Mouse (Mus musculus): ENCODE measurements around the gene Plekhh2. TPM values are rescaled to one million over a fixed set of nuclear protein-coding genes. Genes with fewer than 3 reads are reported as not detected.

Gene Plekhh2
- total and polyA plus RNA-seq, 2 experiments from 2014 or later = 1.2 to 3.1 TPM

GRCm38 (mm10) chr17:84647630-84648029 lies 135.9 kb downstream of the Plekhh2 start:
- no peak for DNase-seq (ENCODE audit: low spot score)
- 85% methylated on average over 4 of the region's 4 CpGs for WGBS

DNA sequence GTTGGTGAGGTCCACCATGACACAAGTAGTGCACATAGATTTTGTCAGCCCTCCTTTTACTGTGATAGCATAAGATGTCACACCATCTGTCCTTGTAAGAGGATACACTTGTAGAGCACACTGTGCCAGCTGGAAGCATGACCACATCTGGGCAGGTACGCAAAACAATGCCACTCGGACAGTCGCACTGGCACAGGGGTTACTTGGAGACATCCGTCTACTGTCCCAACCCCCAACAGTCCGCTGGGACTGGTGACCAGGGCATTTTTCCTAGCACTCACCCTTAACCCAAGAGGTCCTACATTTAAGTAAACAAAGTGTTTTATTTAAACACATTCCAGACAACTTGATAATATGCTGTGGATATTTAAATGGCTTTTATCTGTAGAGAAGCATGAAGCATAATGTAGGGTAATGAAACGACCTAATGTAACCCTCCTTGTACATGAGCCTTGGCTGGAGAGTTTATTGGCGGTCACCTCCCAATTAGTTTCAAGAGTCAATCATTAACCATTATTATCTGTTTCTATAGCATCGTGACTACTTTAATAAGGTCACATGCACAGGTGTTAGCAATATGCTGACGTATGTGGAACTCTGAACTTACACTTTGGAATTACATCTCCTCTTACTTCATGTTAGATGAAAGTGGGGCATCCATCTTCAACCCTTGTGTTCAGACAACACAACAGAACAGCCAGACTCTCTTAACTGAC lies 138.8 kb downstream of the Plekhh2 start:
- no peak overlapping the region for H3K27ac ChIP-seq (ENCODE audit: low read depth, low read length)
- no peak for TF ChIP-seq CTCF (IDR thresholded peaks at IDR 0.05)
- no peaks in the 10 kb centered on the region for H3K27me3 ChIP-seq (ENCODE audit: insufficient read depth, low read length)
- H3K9ac ChIP-seq (replicated peaks; ENCODE audit: low read length, poor library complexity, severe bottlenecking) = no peak overlapping the region
- no peak overlapping the region for H3K4me3 ChIP-seq (ENCODE audit: low read depth, low read length)
- H3K4me2 ChIP-seq (ENCODE audit: low read depth, low read length, poor library complexity, severe bottlenecking) = no peak overlapping the region
- WGBS = 95% methylated on average over 9 of the region's 9 CpGs
- DNase-seq (ENCODE audit: low spot score) = no peak
- H3K4me1 ChIP-seq (ENCODE audit: insufficient read depth, low read length) = no peaks in the 10 kb centered on the region
- H3K36me3 ChIP-seq (ENCODE audit: insufficient read depth, low read length) = peaks cover 8% of the 10 kb centered on the region
- no peaks in the 10 kb centered on the region for H3K9me3 ChIP-seq (ENCODE audit: low read length)
- no peak for ATAC-seq (ENCODE audit: low FRiP score)

More at GRCm38 (mm10) chr17:84647630-84648029, 135.9 kb downstream of the Plekhh2 start:
- Histone ChIP-seq H3K9me3 (ENCODE audit: low read length) (no peaks in the 10 kb centered on the region), H3K4me3 (ENCODE audit: low read depth, low read length) (no peak overlapping the region), H3K9ac (replicated peaks; ENCODE audit: low read length, poor library complexity, severe bottlenecking) (no peak overlapping the region), H3K4me2 (ENCODE audit: low read depth, low read length, poor library complexity, severe bottlenecking) (no peak overlapping the region), H3K27me3 (ENCODE audit: insufficient read depth, low read length) (no peaks in the 10 kb centered on the region), H3K4me1 (ENCODE audit: insufficient read depth, low read length) (no peaks in the 10 kb centered on the region), H3K27ac (ENCODE audit: low read depth, low read length) (no peak overlapping the region), H3K36me3 (ENCODE audit: insufficient read depth, low read length) (peaks cover 8% of the 10 kb centered on the region)
- no peak for TF ChIP-seq CTCF (IDR thresholded peaks at IDR 0.05)
- ATAC-seq (ENCODE audit: low FRiP score) = no peak

DNA sequence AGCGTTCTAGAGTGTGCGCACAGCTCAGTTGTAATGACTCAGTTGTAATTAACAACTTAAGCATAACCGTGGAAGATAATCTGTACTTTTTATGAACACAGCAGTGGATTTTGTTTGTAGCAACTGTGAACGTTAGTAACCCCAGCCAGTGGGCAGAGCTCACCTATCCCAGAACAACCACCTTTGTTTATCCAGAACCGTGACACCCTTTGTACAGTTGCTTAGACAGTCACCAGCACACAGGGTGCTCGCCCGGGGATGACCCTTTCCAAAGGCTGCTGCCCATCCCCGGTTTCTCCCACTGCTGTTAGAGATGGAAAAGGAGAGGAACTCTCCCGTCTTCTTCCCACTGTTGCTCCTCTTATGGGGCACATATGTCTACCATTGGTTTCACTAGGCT lies 141.8 kb downstream of the Plekhh2 start:
- H3K27me3 ChIP-seq (ENCODE audit: insufficient read depth, low read length) = no peaks in the 10 kb centered on the region
- H3K36me3 ChIP-seq (ENCODE audit: insufficient read depth, low read length) = peaks cover 8% of the 10 kb centered on the region
- H3K4me2 ChIP-seq (ENCODE audit: low read depth, low read length, poor library complexity, severe bottlenecking) = no peak overlapping the region
- no peak overlapping the region for H3K9ac ChIP-seq (replicated peaks; ENCODE audit: low read length, poor library complexity, severe bottlenecking)
- 92% methylated on average over 9 of the region's 9 CpGs for WGBS
- TF ChIP-seq CTCF (IDR thresholded peaks at IDR 0.05) = no peak
- H3K4me3 ChIP-seq (ENCODE audit: low read depth, low read length) = no peak overlapping the region
- H3K27ac ChIP-seq (ENCODE audit: low read depth, low read length) = no peak overlapping the region
- no peaks in the 10 kb centered on the region for H3K9me3 ChIP-seq (ENCODE audit: low read length)
- ATAC-seq (ENCODE audit: low FRiP score) (no peak), DNase-seq (ENCODE audit: low spot score) (no peak)
- H3K4me1 ChIP-seq (ENCODE audit: insufficient read depth, low read length) = peaks cover 5% of the 10 kb centered on the region; the same call in 1 of the 2 replicates

DNA sequence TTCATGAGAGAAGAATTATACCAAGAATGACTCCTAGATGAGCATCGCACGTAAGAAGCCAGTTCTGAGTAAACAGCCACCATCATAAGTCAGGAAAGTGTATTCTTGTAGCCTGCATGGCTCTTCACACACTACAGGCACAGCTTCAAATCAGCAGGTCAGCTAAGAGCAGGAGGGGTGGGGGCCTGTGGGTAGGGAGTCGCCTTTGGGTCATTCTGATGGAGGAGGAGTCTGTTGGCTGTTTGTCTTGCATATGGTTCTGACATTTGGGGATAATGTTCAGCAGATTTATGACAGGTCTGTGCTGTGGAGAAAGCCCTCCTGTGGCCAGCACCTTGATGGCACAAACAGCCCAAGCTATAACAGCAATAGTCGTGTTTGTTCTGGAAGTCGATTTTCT lies 144.5 kb downstream of the Plekhh2 start:
- DNase-seq (ENCODE audit: low spot score) (no peak), ATAC-seq (ENCODE audit: low FRiP score) (no peak; the same call in 1 of the 2 replicates)
- 63% methylated on average over 5 of the region's 5 CpGs for WGBS
- no peaks in the 10 kb centered on the region for H3K9me3 ChIP-seq (ENCODE audit: low read length)
- no peaks in the 10 kb centered on the region; the same call in 1 of the 2 replicates for H3K36me3 ChIP-seq (ENCODE audit: insufficient read depth, low read length)
- H3K27ac ChIP-seq (ENCODE audit: low read depth, low read length) = peak overlapping the region; percentile 64
- no peaks in the 10 kb centered on the region for H3K27me3 ChIP-seq (ENCODE audit: insufficient read depth, low read length)
- no peak overlapping the region for H3K9ac ChIP-seq (replicated peaks; ENCODE audit: low read length, poor library complexity, severe bottlenecking)
- peak; percentile 33 for TF ChIP-seq CTCF (IDR thresholded peaks at IDR 0.05)
- H3K4me1 ChIP-seq (ENCODE audit: insufficient read depth, low read length) = peaks cover 5% of the 10 kb centered on the region; the same call in 1 of the 2 replicates
- H3K4me3 ChIP-seq (ENCODE audit: low read depth, low read length) = no peak overlapping the region
- H3K4me2 ChIP-seq (ENCODE audit: low read depth, low read length, poor library complexity, severe bottlenecking) = no peak overlapping the region

DNA sequence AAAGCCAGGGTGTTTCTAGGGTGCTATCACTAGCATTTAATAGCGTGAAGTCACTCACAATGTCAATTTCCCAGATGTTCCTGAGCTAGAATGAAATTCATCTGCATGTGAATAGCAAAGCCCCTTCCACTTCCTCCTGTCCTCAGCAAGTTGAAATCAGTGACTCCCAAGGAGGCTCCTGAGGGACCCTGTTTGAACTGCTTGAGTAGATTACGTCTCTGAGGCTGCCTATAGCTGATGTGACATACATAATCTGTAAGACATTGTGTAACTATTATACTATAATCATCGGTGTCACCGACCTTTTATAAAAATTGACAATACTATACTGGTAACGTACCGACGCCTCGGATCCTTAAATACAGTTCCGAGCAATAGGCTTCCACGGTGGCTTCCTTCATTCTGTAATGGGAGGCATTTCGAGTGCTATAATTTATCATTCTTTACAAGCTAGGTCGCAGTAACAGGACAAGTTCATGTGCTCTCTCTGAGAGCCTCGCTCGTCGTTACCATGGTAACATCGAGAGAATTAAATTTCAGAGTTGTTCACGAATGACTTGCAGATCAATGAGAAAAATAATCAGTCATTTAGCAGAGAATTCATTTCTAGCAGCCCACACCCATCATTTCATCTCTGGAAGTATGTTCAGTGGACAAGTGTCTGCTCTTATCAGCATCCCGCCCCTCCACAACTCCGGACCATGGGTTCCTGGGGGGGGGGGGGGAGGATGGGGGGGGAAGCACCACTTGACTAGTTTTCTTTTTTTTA lies 145.1 kb downstream of the Plekhh2 start:
- H3K4me2 ChIP-seq (ENCODE audit: low read depth, low read length, poor library complexity, severe bottlenecking) = no peak overlapping the region
- H3K27me3 ChIP-seq (ENCODE audit: insufficient read depth, low read length) = no peaks in the 10 kb centered on the region
- no peaks in the 10 kb centered on the region; the same call in 1 of the 2 replicates for H3K36me3 ChIP-seq (ENCODE audit: insufficient read depth, low read length)
- H3K4me1 ChIP-seq (ENCODE audit: insufficient read depth, low read length) = peaks cover 5% of the 10 kb centered on the region; the same call in 1 of the 2 replicates
- DNase-seq (ENCODE audit: low spot score) (peak; percentile 73), ATAC-seq (ENCODE audit: low FRiP score) (peak; percentile 68)
- no peak for TF ChIP-seq CTCF (IDR thresholded peaks at IDR 0.05)
- peak overlapping the region; percentile 64 for H3K27ac ChIP-seq (ENCODE audit: low read depth, low read length)
- no peak overlapping the region for H3K9ac ChIP-seq (replicated peaks; ENCODE audit: low read length, poor library complexity, severe bottlenecking)
- WGBS = 37% methylated on average over 19 of the region's 19 CpGs
- H3K9me3 ChIP-seq (ENCODE audit: low read length) = no peaks in the 10 kb centered on the region
- H3K4me3 ChIP-seq (ENCODE audit: low read depth, low read length) = no peak overlapping the region

DNA sequence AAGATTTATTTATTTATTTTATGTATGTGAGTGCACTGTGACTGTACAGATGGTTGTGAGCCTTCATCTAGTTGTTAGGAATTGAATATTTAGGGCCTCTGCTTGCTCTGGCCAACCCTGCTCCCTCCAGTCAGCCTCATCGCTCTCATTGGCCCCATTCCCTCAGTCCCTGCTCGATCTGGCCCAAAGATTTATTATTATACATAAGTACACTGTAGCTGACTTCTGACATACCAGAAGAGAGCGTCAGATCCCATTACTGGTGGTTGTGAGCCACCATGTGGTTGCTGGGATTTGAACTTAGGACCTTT lies 145.7 kb downstream of the Plekhh2 start:
- 60% methylated on average over 3 of the region's 3 CpGs for WGBS
- DNase-seq (ENCODE audit: low spot score) (no peak), ATAC-seq (ENCODE audit: low FRiP score) (peak; percentile 44)
- H3K4me2 ChIP-seq (ENCODE audit: low read depth, low read length, poor library complexity, severe bottlenecking) = no peak overlapping the region
- H3K4me1 ChIP-seq (ENCODE audit: insufficient read depth, low read length) = peaks cover 5% of the 10 kb centered on the region; the same call in 1 of the 2 replicates
- no peaks in the 10 kb centered on the region; the same call in 1 of the 2 replicates for H3K36me3 ChIP-seq (ENCODE audit: insufficient read depth, low read length)
- H3K9ac ChIP-seq (replicated peaks; ENCODE audit: low read length, poor library complexity, severe bottlenecking) = no peak overlapping the region
- H3K4me3 ChIP-seq (ENCODE audit: low read depth, low read length) = no peak overlapping the region
- no peaks in the 10 kb centered on the region for H3K9me3 ChIP-seq (ENCODE audit: low read length)
- no peaks in the 10 kb centered on the region for H3K27me3 ChIP-seq (ENCODE audit: insufficient read depth, low read length)
- peak overlapping the region; percentile 43; the same call in 1 of the 2 replicates for H3K27ac ChIP-seq (ENCODE audit: low read depth, low read length)
- TF ChIP-seq CTCF (IDR thresholded peaks at IDR 0.05) = no peak

Data from midbrain, postnatal 0 days (tissue).